ENCODE assay signal across 24 mouse cellular contexts in genomic region chr5:140045453-140045852, GRCm38 (mm10).
"Had no signal": no experiment of that assay in that cellular context is flagged by ENCODE, and none has a peak within 500 bp of the region (broad histone marks: within the 10 kb centered on the region; RNA-seq: fewer than 3 reads in every experiment).

No protein-coding gene starts in this region.

- DNase-seq: gastrocnemius, postnatal 14 days; gastrocnemius, postnatal 36 days; heart, adult 11 months; heart, adult 2 months; heart, postnatal 14 days; heart, postnatal 36 days; kidney, adult 11 months; kidney, adult 2 months; kidney, postnatal 10 days; kidney, postnatal 25 days; kidney, postnatal 4 days; liver had no signal

- H3K4me2 ChIP-seq: heart, embryonic 11.5 days; heart, embryonic 13.5 days; heart, embryonic 15.5 days; hindbrain, embryonic 14.5 days; limb, embryonic 12.5 days; liver, embryonic 12.5 days; liver, embryonic 15.5 days had no signal

- H3K9ac ChIP-seq: heart, embryonic 13.5 days; heart, embryonic 15.5 days; hindbrain, embryonic 14.5 days; limb, embryonic 12.5 days; liver, embryonic 12.5 days; liver, embryonic 15.5 days had no signal

- H3K27me3 ChIP-seq: limb, embryonic 12.5 days; liver, embryonic 12.5 days; liver, embryonic 15.5 days had no signal

- H3K36me3 ChIP-seq: heart, embryonic 13.5 days; heart, embryonic 15.5 days; limb, embryonic 10.5 days; liver, embryonic 12.5 days; liver, embryonic 15.5 days had no signal

- ATAC-seq: hindbrain, embryonic 16.5 days; inflammation-experienced regulatory T-cells, adult 6 months; liver, embryonic 12.5 days had no signal

- H3K9me3 ChIP-seq: heart, embryonic 13.5 days; heart, embryonic 15.5 days; limb, embryonic 10.5 days; limb, embryonic 12.5 days; liver, embryonic 12.5 days; liver, embryonic 15.5 days had no signal

- H3K27ac ChIP-seq: heart, adult 2 months; heart, embryonic 13.5 days; heart, embryonic 15.5 days; hindbrain, embryonic 14.5 days; layer of hippocampus, adult 2 months; left cerebral cortex, adult 2 months; limb, embryonic 10.5 days; limb, embryonic 12.5 days; liver, embryonic 12.5 days; liver, embryonic 15.5 days had no signal

- H3K4me3 ChIP-seq: heart, adult 2 months; heart, embryonic 13.5 days; heart, embryonic 15.5 days; layer of hippocampus, adult 2 months; left cerebral cortex, adult 2 months; limb, embryonic 10.5 days; limb, embryonic 12.5 days; liver, embryonic 12.5 days; liver, embryonic 15.5 days had no signal
